Mouse (Mus musculus) kidney, adult 2 months (tissue): ENCODE measurements at regions not wholly inside any gene's neighbourhood (a gene's known extent, or its start where the extent isn't known, plus 50 kb on each side); places are given as distances from the start of the nearest gene placed in this dataset.

Source experiments
- CTCF ChIP-seq: fragments of 200-500 bp; conservative IDR thresholded peaks from 2 replicates; pipeline ENCODE4 v1.5.1; 2011; ENCODE audit warnings: low read depth, mild to moderate bottlenecking, control low read depth, low read length, moderate library complexity, mixed read lengths; ENCODE audit not compliant: insufficient read depth, insufficient read length
- POLR2A ChIP-seq: fragments of 200-500 bp; IDR thresholded peaks from one replicate; pipeline ENCODE4 v1.6.1; 2011; ENCODE audit warnings: low read depth, low read length, control low read depth

DNA sequence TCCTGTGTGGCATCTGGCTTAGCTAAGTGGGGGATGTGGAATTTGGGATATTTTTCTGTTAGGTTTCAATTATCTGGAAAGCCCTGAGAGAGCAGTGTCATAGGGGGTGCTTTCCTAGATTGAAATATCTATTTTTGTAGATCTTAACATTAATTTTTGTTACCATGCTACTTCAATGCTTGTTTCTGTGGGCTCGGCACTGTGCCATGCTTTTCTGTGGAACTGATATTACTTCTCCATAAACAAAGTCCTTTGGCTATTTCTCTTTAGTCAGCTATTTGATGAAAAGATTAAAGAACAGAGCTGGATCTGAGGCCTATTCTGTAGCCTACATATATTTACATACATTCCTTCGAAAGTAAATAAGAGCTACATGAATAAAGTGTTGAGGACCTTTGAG lies 348.1 kb downstream of the Tmem161b start:
- TF ChIP-seq CTCF (no peak), POLR2A (no peak)
